9 mouse cellular contexts compared by ENCODE assay signal in genomic region chr7:78595895-78596294, GRCm38 (mm10).
DNase-seq lines count a peak whose midpoint lies in the region; ATAC-seq and TF ChIP-seq lines count a peak whose summit lies in the region.
"Had no signal": no experiment of that assay in that cellular context is flagged by ENCODE, and none has a peak within 500 bp of the region (broad histone marks: within the 10 kb centered on the region; RNA-seq: fewer than 3 reads in every experiment).

No protein-coding gene starts in this region.

- no peaks in the 10 kb centered on the region for H3K9me3 ChIP-seq in forebrain, embryonic 14.5 days (replicated peaks; ENCODE audit: control insufficient read depth, low read length)
- H3K9me3 ChIP-seq in midbrain, embryonic 11.5 days (ENCODE audit: control insufficient read depth, low read length) = no peaks in the 10 kb centered on the region

- no peak overlapping the region for H3K27ac ChIP-seq in forebrain, embryonic 14.5 days (ENCODE audit: low read depth, low read length)
- H3K27ac ChIP-seq in midbrain, embryonic 11.5 days (ENCODE audit: low read depth, low read length) = no peak overlapping the region
- H3K27ac ChIP-seq in small intestine, adult 2 months (ENCODE audit: insufficient read depth, low read depth, low read length) = no peak overlapping the region
- H3K27ac ChIP-seq: macrophage had no signal

- DNase-seq in gastrocnemius, adult 18-20 months (ENCODE audit: low spot score) = peak; percentile 38
- no peak for DNase-seq in gastrocnemius, postnatal 36 days
- DNase-seq in cerebellum, adult 11 months = peak; percentile 75
- DNase-seq in forebrain, embryonic 14.5 days (ENCODE audit: low spot score) = peak; percentile 86
- peak; percentile 24 for DNase-seq in hindlimb bud, embryonic 11.5 days (ENCODE audit: extremely low spot score, low read depth, low spot score)
- peak; percentile 66 to 67 for DNase-seq in left cerebral cortex, postnatal 10 days (ENCODE audit: extremely low spot score in 1 of 2, low spot score in 2 of 2)
- DNase-seq in midbrain, embryonic 11.5 days (ENCODE audit: low spot score, missing footprints) = peak; percentile 94

- WGBS in forebrain, embryonic 14.5 days = 3% methylated on average over 4 of the region's 4 CpGs
- WGBS in midbrain, embryonic 11.5 days = 5% methylated on average over 4 of the region's 4 CpGs
- 14% methylated on average over 4 of the region's 4 CpGs for WGBS in small intestine, adult 2 months

- no peak for TF ChIP-seq POLR2A in small intestine, adult 2 months (IDR thresholded peaks at IDR 0.05; ENCODE audit: low read depth, low read length)

- peak; percentile 74; the same call in 1 of the 2 replicates for TF ChIP-seq CTCF in small intestine, adult 2 months (IDR thresholded peaks at IDR 0.05; ENCODE audit: extremely low read depth, insufficient read length, insufficient replicate concordance, low read depth, low read length)

- intact Hi-C loops in gastrocnemius, postnatal 36 days (cut with DNase I) = no loop called here
- intact Hi-C loops in left cerebral cortex, postnatal 10 days (cut with DNase I) = loop anchor here (5.0 kb wide), 1 partner anchor 171 kb away; no protein-coding TSS in a partner anchor

- H3K36me3 ChIP-seq in forebrain, embryonic 14.5 days (ENCODE audit: control insufficient read depth, insufficient read depth, low read length) = no peaks in the 10 kb centered on the region
- H3K36me3 ChIP-seq in midbrain, embryonic 11.5 days (ENCODE audit: control insufficient read depth, insufficient read depth, low read length) = no peaks in the 10 kb centered on the region
- H3K36me3 ChIP-seq in small intestine, adult 2 months (ENCODE audit: control insufficient read depth, insufficient read depth, low read length) = no peaks in the 10 kb centered on the region

- H3K4me3 ChIP-seq in forebrain, embryonic 14.5 days (ENCODE audit: low read depth, low read length) = no peak overlapping the region
- no peak overlapping the region for H3K4me3 ChIP-seq in midbrain, embryonic 11.5 days (ENCODE audit: low read depth, low read length)
- no peak overlapping the region for H3K4me3 ChIP-seq in small intestine, adult 2 months (ENCODE audit: low read depth, low read length)

- no peaks in the 10 kb centered on the region for H3K27me3 ChIP-seq in forebrain, embryonic 14.5 days (replicated peaks; ENCODE audit: control insufficient read depth, insufficient read depth, low read length)
- no peaks in the 10 kb centered on the region for H3K27me3 ChIP-seq in midbrain, embryonic 11.5 days (ENCODE audit: control insufficient read depth, insufficient read depth, low read length)
- H3K27me3 ChIP-seq in small intestine, adult 2 months (ENCODE audit: control insufficient read depth, insufficient read depth, low read length) = no peaks in the 10 kb centered on the region

- H3K9ac ChIP-seq in forebrain, embryonic 14.5 days (ENCODE audit: low read length) = no peak overlapping the region
- no peak overlapping the region for H3K9ac ChIP-seq in midbrain, embryonic 11.5 days (ENCODE audit: low read length)

- H3K4me2 ChIP-seq in forebrain, embryonic 14.5 days (ENCODE audit: low read length) = no peak overlapping the region
- H3K4me2 ChIP-seq in midbrain, embryonic 11.5 days = no peak overlapping the region

- ATAC-seq in forebrain, embryonic 14.5 days = peak; percentile 74
- ATAC-seq in midbrain, embryonic 11.5 days (ENCODE audit: low FRiP score) = peak; percentile 66

- peaks cover 18% of the 10 kb centered on the region; the same call in 1 of the 2 replicates for H3K4me1 ChIP-seq in forebrain, embryonic 14.5 days (ENCODE audit: control insufficient read depth, insufficient read depth, low read length)
- H3K4me1 ChIP-seq in midbrain, embryonic 11.5 days (ENCODE audit: control insufficient read depth, insufficient read depth, low read length) = peaks cover 12% of the 10 kb centered on the region; the same call in 1 of the 2 replicates
- no peaks in the 10 kb centered on the region for H3K4me1 ChIP-seq in small intestine, adult 2 months (ENCODE audit: control insufficient read depth, insufficient read depth, insufficient read length, low read length)

Comparison
In these comparisons a context has a peak if more than half of its experiments do, and no peak if none do; other contexts are left out.
1. DNase-seq: peak in gastrocnemius, adult 18-20 months (single experiment), cerebellum, adult 11 months (single experiment), forebrain, embryonic 14.5 days (single experiment), hindlimb bud, embryonic 11.5 days (single experiment), left cerebral cortex, postnatal 10 days (2 of 2) and midbrain, embryonic 11.5 days (single experiment); none in gastrocnemius, postnatal 36 days (0 of 2).